Mouse (Mus musculus): ENCODE data around the gene Dnajc2.
"Not testable (repeated sequence)": the region's sequence is repeated elsewhere in the genome, so short reads cannot be mapped to it uniquely, and the experiment has no call there.

Gene Dnajc2

DNA sequence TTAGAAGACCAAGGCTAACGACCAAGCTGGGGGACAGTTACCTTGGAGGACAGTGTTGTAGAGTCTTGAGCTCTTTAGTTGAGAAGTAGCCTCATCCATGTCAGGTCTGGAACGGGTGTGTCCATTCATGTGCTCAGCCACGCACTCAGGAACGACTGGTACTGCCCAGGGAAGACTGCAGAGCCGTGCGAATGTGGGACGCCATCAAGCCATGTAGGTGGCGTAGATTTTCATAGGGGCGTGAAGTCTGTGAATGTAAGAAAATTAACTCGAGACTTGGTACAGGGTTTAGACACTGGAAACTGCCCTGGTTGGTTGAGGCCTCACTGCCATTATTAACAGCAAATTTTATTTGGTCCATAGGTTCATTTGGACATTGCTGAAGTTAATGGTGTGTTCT is 41.4 kb downstream of the Dnajc2 start:
- in situ Hi-C loops (cut with MboI) = no loop called here

DNA sequence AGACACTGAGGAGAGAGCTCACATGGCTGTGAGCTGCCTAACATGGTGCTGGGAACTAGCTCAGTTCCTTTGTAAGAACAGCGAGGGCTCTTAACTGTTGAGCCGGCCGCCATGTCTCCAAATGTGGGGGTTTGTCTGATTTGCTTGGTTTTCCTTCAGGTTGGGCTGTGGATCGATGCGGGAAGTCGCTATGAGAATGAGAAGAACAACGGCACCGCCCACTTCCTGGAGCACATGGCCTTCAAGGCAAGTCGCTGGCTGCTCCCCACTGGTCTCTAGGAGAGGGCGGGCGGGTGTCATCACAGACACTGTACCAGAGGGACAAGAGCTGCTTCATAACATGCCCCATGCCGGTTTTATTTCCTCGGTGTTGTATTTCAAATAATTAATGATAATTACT is 45.2 kb downstream of the Dnajc2 start:
- in situ Hi-C loops (cut with MboI) = no loop called here

DNA sequence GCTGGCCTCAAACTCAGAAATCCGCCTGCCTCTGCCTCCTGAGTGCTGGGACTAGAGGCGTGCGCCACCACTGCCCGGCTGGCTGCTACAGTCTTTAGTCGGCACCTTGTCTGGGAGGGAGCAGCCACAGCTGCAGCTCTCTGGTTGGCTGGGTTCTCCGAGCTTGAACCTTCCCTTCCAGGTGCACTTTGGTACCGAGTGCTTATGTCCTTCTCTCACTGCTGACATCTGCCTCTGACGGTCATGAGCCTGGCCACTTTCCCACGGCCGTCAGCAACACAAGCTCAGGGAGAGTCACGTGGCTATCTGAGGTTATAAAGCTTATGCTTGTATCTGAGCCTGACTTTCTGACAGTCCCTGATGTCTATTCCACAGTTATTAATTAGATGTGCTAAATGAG is 45.9 kb downstream of the Dnajc2 start:
- in situ Hi-C loops (cut with MboI) = no loop called here

DNA sequence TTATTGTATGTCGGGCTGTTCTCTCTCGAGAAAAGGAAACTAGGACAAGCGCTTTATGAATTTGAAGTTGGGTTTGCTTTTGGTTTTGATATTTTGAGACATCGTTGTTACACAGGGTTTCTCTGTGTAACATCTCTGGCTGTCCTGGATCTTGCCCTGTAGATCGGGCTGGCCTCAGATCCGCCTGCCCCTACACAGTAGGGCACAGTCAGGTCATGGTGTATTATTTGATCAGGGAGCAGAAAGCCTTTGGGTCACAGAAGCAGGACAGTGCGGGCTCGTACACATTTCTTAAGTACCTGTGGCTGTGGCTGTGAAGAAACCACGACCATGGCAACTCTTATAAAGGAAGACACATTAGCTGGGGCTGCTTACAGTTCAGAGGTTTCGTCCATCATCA is 47.4 kb downstream of the Dnajc2 start:
- in situ Hi-C loops (cut with MboI) = no loop called here

DNA sequence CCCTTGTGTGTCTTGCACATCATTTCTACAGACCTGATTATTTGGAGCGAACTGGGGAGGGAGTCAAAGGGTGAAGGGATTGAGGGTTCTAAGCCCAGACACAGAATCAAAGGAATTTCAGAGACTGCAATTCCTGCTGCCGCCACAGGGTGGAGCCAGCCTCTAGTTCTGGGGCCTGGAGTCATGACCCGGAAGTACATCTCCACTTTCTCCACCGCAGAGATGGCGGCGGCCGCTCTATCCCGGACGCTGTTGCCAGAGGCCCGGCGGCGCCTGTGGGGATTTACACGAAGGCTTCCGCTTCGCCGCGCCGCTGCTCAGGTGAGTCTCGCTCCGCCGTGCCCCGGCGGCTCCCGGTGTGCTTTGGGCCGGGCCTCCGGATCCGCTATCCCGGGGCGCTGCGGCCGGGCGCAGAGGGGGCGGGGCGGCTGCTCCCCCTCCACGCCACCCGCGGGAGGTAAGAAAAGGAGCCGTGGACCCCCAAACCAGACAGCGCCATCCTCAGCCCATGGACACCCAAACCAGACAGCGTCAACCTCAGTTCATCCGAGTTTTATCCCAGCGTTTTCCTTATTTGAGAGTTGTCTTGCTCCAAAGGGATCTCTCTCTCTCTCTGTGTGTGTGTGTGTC is 48.0 kb downstream of the Dnajc2 start, which contains the start of gene Pmpcb:
Pmpcb (plus strand) TSS at position 186 of the 630 bp plus-strand sequence.
- in situ Hi-C loops (cut with MboI) = no loop called here

DNA sequence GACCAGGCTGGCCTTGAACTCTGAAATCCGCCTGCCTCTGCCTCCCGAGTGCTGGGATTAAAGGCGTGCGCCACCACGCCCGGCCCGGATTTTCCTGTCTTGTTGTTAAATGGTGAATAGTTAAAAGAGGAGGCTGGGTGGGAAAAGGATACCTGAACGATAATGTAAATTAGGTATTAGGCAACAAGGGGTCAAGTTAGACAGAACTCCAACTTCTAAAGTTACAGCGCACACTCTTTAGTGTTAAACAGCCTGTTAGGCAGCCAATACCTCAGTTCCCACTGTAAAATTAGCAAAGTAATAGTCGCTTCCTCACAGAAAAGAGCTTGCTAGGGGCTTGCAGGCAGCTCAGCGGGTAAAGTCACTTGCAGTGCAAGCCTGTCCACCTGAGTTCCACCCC is 49.0 kb downstream of the Dnajc2 start:
- in situ Hi-C loops (cut with MboI) = no loop called here

DNA sequence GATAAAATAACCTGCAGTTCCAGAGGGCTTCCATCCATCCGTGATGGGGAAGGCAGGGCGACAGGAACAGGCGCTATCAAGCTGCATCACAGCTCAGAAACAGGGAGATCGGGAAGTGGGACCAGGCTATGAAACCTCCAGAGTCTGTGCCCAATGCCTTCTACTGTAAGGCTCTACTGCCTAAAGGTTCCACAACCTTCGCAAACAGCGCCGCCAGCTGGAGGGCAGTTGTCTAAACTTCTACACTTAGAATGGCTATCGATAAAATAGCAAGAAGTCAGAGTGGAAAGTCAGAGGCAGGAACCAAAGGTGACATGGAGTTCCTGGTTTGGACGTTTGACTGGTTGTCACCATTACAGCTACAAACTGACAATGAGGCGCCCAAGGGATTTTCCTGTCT is 49.5 kb downstream of the Dnajc2 start:
- in situ Hi-C loops (cut with MboI) = no loop called here

DNA sequence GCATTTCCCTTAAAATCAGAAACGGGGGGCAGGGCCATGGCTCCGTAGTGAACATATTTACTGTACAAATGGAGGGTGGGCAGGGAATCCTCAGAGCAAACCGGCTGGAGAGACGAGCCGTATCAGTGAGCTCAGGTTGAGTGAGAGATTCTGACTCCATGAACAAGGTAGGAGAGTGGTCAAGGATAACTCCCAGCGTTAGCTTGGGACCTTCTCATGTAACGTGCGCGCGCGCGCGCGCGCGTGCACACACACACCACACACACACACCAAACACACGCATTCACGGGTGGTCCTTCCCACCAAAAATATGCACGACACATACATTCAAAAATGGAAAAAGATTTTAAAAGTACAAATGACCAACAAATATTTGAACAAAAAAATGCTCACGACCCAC is 50.0 kb downstream of the Dnajc2 start:
- in situ Hi-C loops (cut with MboI) = no loop called here

DNA sequence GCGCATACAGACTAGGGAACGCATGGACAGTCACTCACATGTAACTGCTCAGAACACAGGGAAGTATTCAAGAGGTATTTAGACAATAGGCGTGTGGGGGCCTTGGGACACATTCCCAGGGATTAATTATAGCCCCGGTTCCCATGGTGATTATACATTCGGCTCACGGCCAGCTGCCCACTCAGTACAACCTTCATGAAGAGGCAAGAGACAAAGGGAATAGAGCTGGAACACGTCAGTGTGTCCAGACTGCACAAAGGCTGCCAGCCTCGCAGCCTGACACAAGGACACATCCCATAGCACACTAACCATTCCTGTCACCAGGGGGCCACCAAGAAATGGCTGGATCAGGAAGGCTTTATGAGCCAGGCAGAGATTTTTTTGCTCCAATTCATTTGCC is 52.1 kb downstream of the Dnajc2 start:
- in situ Hi-C loops (cut with MboI) = no loop called here

DNA sequence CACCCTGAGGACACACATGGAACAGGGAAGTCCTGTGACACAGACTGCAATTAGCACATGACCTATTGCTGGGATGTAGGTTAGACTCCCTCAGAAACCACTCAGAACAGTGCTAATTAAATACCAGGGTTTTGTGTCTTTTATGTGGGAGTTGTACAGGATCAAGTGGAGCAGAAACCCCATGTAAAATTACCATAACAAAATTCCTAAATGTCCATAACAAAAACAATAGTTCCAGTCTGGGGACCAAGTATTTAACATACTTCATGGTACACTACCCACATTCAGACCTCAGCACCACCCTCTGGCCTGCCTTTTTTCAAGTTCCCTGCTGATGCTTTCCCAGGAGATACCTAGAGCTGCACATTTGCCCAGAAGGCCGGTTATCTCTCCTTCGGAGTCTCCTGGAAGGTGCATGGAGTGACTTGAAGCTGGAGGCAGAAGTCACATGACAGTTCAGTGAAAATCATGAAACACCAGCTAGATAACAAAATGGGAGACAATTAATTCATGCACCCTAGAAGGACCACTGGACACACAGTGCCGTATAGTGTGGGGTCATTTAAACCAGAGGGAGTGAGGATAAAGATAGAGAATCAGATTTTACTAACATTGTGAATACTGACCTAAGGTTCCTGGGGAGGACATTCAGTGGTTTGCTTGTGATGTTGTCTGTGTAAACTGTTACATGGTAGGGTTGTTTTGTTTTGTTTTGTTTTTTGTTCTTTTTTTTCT is 52.7 kb downstream of the Dnajc2 start:
- in situ Hi-C loops (cut with MboI) = no loop called here

DNA sequence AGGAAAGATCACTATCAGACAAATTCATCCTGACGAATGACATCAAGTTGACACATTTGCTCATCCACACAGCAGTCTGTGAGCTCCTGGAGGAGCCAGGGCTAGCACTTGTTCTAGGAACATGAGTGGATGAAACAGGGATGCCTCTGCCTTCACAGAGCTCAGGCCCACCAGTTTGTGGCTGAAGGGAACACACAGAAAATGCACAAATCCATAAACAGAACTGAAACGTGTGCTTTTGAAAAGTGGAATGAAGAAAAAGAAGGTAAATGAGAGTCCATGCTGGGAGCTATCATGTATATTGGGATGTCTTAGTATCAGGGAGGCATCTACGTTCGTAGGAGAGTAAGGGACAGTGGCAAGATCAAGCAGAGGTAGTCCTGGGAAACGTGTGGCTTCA is 55.9 kb downstream of the Dnajc2 start:
- in situ Hi-C loops (cut with MboI) = no loop called here

DNA sequence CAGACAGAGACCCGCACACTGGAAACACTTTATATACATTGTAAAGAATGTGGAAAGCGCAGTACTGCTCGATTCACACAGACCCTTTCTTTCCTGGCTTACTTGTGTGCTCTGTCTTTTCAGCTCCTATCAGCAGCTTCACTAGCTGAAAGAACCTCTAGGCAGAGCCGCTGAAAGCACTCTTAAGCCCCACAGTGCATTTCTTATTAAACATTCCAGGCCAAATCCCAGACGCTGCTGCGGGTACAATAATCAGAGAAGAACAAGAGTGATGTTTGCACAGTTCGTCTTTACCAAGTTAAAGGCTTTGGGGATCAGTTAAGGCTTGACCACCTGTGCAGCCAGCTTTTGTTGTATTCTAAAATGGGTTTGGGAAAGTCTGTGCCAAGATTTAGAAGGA is 60.2 kb downstream of the Dnajc2 start:
- in situ Hi-C loops (cut with MboI) = no loop called here

DNA sequence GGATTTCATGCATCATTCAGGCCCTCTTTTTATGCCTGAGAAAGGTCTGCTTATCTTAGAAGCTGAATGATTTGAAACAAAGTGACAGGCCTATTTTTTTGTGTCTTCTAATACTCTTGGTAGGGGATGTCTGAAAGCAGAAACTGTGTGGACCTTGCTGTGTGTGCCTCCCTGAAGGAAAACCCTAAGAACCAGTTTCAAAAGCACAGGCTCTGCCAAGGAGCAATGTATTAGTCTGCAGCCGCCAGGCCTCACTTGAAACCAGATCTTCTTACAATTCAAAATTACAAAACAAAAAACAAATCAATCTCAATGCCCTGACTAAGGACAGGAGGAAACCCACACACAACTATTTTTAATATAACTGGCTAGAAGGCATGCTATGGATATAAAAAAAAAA is 60.6 kb downstream of the Dnajc2 start:
- in situ Hi-C loops (cut with MboI) = no loop called here

DNA sequence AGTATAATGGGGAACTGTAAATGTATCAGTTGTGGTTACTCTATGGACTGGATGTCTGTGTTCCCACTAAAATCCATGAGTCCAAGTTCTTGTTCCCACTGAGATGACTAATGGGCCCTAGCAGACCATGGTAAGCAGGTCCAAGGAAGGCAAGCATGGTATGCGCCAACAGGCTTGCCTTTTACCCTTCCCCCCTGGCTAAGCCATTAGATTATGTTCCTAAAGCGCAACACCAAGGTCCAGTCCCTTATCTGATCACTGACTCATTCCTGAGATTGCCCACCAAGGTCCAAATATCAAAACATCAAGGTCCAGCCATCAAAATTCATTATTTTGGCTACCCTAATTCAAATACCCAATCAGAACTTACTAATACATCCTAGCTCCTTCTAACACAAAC is 65.8 kb downstream of the Dnajc2 start:
- in situ Hi-C loops (cut with MboI) = no loop called here

DNA sequence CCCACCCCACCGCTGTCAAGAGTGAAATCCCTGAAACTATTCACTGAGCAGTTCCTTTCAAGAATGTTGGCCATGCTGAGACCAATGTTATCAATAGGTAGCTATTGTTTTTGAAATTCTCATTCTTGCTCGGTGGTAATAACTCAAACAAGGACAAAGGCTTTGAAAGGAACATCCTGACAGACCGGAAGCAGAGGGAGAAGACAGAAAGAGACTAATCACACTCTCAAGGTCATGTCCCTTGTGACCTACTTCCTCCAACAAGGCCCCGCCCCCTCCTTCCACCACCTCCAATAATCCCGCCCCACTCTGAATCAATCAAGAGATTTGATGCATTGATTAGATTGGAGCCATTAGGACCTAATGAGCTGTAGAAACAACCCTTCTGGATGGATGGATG is 66.5 kb downstream of the Dnajc2 start:
- in situ Hi-C loops (cut with MboI) = no loop called here

DNA sequence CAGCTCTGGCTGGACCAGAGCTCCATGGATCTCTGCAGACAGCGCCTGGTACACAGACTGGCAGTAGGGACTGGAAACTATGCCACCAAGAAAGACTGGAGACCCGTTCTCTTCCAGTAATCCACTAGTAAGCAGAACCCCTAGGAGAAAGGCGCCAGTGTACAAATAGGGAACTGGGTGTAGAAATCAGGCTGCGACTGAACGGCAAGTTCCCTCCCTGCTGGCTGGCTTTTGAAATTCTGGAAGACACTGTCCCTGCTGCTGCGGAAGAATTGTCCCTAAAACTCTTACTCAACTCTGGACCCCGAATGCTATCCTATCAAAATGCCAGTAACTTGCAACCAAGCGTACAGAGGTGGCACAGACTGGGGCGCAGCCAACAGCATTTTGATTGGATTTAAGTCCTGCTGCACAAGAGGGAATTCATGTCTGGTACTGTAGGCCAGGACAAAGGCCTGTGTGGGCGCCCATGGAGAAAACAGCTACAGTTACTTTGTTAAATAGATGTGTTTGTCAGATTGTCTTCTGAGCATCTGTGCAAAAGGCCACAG is 67.8 kb downstream of the Dnajc2 start:
- in situ Hi-C loops (cut with MboI) = no loop called here

DNA sequence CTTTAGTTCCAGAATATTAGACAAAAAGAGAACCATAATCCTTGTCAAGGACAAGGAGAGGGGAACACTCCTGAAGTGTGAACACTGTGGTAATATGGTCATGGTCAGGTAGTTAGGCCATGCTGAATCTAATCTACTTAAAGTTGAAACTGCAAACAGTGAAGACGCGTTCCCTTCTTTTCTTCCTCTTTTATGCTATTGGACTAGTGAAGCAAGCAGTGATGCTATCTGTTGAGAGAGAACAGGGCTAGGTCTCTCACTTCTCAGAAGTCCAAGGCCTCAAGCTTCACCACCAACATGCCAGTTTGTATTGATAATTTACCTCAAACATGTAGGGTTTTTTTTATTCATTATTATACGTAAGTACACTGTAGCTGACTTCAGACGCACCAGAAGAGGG is 70.6 kb downstream of the Dnajc2 start:
- in situ Hi-C loops (cut with MboI) = no loop called here

DNA sequence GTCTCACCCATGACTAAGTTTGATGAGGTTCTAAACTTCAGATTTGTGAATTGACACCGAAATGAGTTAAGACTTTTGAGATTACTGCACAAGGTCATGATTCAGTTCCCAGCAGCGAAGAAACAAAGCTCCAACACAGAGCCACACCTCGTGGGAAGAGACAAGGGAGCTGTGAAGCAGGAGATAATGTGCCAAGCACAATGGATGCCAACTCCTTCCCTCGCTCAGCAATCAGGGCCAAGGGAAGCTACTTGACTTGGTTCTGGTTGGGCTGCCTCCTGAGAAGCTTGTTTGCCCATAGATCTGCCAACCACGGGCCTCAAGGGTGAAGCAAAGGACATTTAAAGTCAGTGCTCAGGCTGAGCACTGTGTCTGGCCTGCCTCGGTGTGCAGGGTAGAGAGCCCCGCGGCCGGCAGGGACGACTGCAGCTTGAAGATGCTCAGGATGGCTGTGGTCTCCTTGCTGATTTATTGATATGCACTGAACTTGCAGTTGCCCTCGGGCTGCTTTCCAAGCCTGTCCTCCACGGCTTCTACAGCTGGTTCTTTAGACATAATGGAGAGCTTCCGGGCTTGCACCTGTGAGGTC is 72.8 kb downstream of the Dnajc2 start:
- in situ Hi-C loops (cut with MboI) = no loop called here

DNA sequence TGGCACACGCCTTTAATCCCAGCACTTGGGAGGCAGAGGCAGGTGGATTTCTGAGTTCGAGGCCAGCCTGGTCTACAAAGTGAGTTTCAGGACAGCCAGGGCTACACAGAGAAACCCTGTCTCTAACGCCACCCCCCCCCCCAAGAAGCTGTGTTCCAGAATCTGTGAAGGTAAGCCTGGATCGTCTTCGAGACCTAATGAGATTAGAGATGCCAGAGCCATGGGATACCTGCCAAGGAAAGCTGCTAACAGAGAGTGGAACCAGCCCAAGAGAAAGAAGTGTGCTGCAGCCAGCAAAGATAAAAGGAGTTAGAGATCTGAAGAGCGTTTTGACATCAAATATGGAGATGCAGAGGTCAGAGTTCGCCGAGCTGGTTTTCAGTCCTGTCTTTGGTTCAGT is 77.0 kb downstream of the Dnajc2 start:
- in situ Hi-C loops (cut with MboI) = not testable (repeated sequence)
